Mouse (Mus musculus) ES-E14 (cell line): ENCODE measurements around the gene Ddx5. TPM values are rescaled to one million over a fixed set of nuclear protein-coding genes. Genes with fewer than 3 reads are reported as not detected.
"Not testable (repeated sequence)": the region's sequence is repeated elsewhere in the genome, so short reads cannot be mapped to it uniquely, and the experiment has no call there.

Experiments used
- DNase-seq: peaks from one replicate; pipeline ENCODE4 v3.0.0-alpha.2; 2013; ENCODE audit warnings: low read depth, low spot score
- H3K27ac ChIP-seq: 2 replicates; pipeline ENCODE4 v1.5.1; 2012; ENCODE audit warnings: low read depth, mild to moderate bottlenecking, low read length, moderate library complexity, mixed read lengths; ENCODE audit not compliant: poor library complexity, insufficient read depth, severe bottlenecking
- H3K36me3 ChIP-seq: 2 replicates; pipeline ENCODE4 v1.6.1; 2012; ENCODE audit warnings: mild to moderate bottlenecking, low read length, moderate library complexity, mixed read lengths; ENCODE audit not compliant: control insufficient read depth, poor library complexity, insufficient read depth, severe bottlenecking
- H3K4me1 ChIP-seq, 2 experiments: fragments of 150-350 bp in 1 of 2; sonication (generic) in 1 of 2; 2 replicates each; pipeline ENCODE4 v1.6.1; 2012; ENCODE audit warnings: low read length in 2 of 2, mild to moderate bottlenecking in 1 of 2, mixed read lengths in 1 of 2; ENCODE audit not compliant: control insufficient read depth in 2 of 2, insufficient read depth in 2 of 2, poor library complexity in 1 of 2
- H3K4me3 ChIP-seq, 2 experiments: fragments of 150-350 bp in 1 of 2; sonication (generic) in 1 of 2; 2 replicates each; pipeline ENCODE4 v1.5.1; 2012; ENCODE audit warnings: low read length in 2 of 2, low read depth in 1 of 2, mild to moderate bottlenecking in 1 of 2, mixed read lengths in 1 of 2; ENCODE audit not compliant: insufficient read depth in 1 of 2, poor library complexity in 1 of 2, severe bottlenecking in 1 of 2
- H3K9ac ChIP-seq: 2 replicates; pipeline ENCODE4 v1.6.1; 2012; ENCODE audit warnings: low read depth, mild to moderate bottlenecking, low read length, mixed read lengths; ENCODE audit not compliant: poor library complexity, insufficient read depth, severe bottlenecking
- H3K9me3 ChIP-seq: fragments of 150-350 bp; sonication (generic); 2 replicates; pipeline ENCODE4 v1.6.1; 2012; ENCODE audit warnings: low read depth, mild to moderate bottlenecking, low read length; ENCODE audit not compliant: control insufficient read depth, insufficient read depth
- CHD2 ChIP-seq: IDR thresholded peaks from 2 replicates; pipeline ENCODE4 v1.6.1; 2014; ENCODE audit warnings: mild to moderate bottlenecking, low read depth, low read length, inconsistent platforms
- HCFC1 ChIP-seq: IDR thresholded peaks from 2 replicates; pipeline ENCODE4 v1.6.1; 2012; ENCODE audit warnings: low read length, inconsistent platforms, borderline replicate concordance; ENCODE audit not compliant: insufficient read depth
- MAFK ChIP-seq: IDR thresholded peaks from 2 replicates; pipeline ENCODE4 v1.6.1; 2014; ENCODE audit warnings: mild to moderate bottlenecking, low read depth, low read length, inconsistent platforms; ENCODE audit not compliant: insufficient read depth
- ZC3H11A ChIP-seq: IDR thresholded peaks from 2 replicates; pipeline ENCODE4 v1.6.1; 2012; ENCODE audit warnings: low read depth, mild to moderate bottlenecking, inconsistent platforms, low read length, borderline replicate concordance
- ZNF384 ChIP-seq: IDR thresholded peaks from 2 replicates; pipeline ENCODE4 v1.6.1; 2012; ENCODE audit warnings: low read depth, low read length, inconsistent platforms
- in situ Hi-C, 2 experiments: fragments of 600-800 bp; cut with MboI; formaldehyde crosslinking; loops; one replicate each; pipeline ENCODE4 v1.15.1; 2025; ENCODE audit warnings: low sequenced_read_pairs in 2 of 2, inconsistent platforms in 1 of 2; ENCODE audit not compliant: unreplicated experiment in 2 of 2
- total RNA-seq: library from RNA; depleted of rRNA; stranded (reverse); fragments of 300-350 nt; gene quantifications from 2 replicates; pipeline ENCODE4 v1.2.3, GENCODE M21; 2012

Gene Ddx5
- total RNA-seq, 1 experiment = 403 TPM

GRCm38 (mm10) chr11:106751039-106752018 is 37.7 kb downstream of the Ddx5 start, which contains the start of gene Milr1:
Gene Milr1, plus strand, starts transcription at chr11:106751226.
- no peaks in the 10 kb centered on the region for H3K4me1 ChIP-seq
- no peak within 1 kb of the TSS for H3K4me3 ChIP-seq
- H3K9me3 ChIP-seq = no peaks in the 10 kb centered on the region; the same call in 1 of the 2 replicates
- H3K27ac ChIP-seq = no peak within 1 kb of the TSS
- no peak within 1 kb of the TSS for H3K9ac ChIP-seq
- no peak for TF ChIP-seq MAFK
- no peak for TF ChIP-seq ZNF384
- no peak for TF ChIP-seq CHD2
- no peak for TF ChIP-seq ZC3H11A
- TF ChIP-seq HCFC1 = no peak
- in situ Hi-C loops = loop anchor here in 1 of 2 experiments (10.0 kb wide), 1 partner anchor 237 kb away; no protein-coding TSS in a partner anchor
- H3K36me3 ChIP-seq = no peaks in the 10 kb centered on the region
- no peak for DNase-seq

GRCm38 (mm10) chr11:106750121-106750751 is 38.7 kb downstream of the Ddx5 start, which contains the start of gene Pecam1:
Gene Pecam1, minus strand, starts transcription at chr11:106750628.
- no peak for DNase-seq
- TF ChIP-seq ZC3H11A (no peak), MAFK (no peak), CHD2 (no peak), ZNF384 (no peak), HCFC1 (no peak)
- in situ Hi-C loops = loop anchor here in 1 of 2 experiments (10.0 kb wide), 1 partner anchor 235 kb away; no protein-coding TSS in a partner anchor
- Histone ChIP-seq H3K27ac (no peak within 1 kb of the TSS), H3K4me1 (no peaks in the 10 kb centered on the region), H3K9me3 (no peaks in the 10 kb centered on the region; the same call in 1 of the 2 replicates), H3K4me3 (no peak within 1 kb of the TSS), H3K9ac (no peak within 1 kb of the TSS), H3K36me3 (no peaks in the 10 kb centered on the region)

- not testable (repeated sequence) for H3K4me3 ChIP-seq, DNase-seq, H3K9ac ChIP-seq, H3K9me3 ChIP-seq, H3K27ac ChIP-seq, H3K4me1 ChIP-seq, H3K36me3 ChIP-seq
- in situ Hi-C loops = loop anchor here (10.0 to 25.0 kb wide), 4 partner anchors 105 to 335 kb away; no protein-coding TSS in a partner anchor
Measured at GRCm38 (mm10) chr11:106749557-106750120, 39.3 kb downstream of the Ddx5 start.

- Histone ChIP-seq H3K4me1 (no peaks in the 10 kb centered on the region), H3K27ac (no peak overlapping the region), H3K9me3 (no peaks in the 10 kb centered on the region; the same call in 1 of the 2 replicates), H3K4me3 (no peak overlapping the region), H3K36me3 (no peaks in the 10 kb centered on the region), H3K9ac (no peak overlapping the region)
- in situ Hi-C loops = loop anchor here (5.0 to 25.0 kb wide), 4 partner anchors 98 to 330 kb away; no protein-coding TSS in a partner anchor
- TF ChIP-seq CHD2 (no peak), HCFC1 (no peak), ZC3H11A (0 out of 2 replicates have a peak, but pooled peaks have one; percentile 35), ZNF384 (no peak)
- no peak for DNase-seq
Measured at GRCm38 (mm10) chr11:106744949-106745348, 44.0 kb downstream of the Ddx5 start.
